Mouse (Mus musculus) embryo, embryonic 11 days (tissue): ENCODE results near the gene Mex3b.

Experiments
- DNase-seq: peaks from one replicate; pipeline ENCODE4 v3.0.0-alpha.2; 2015

Gene Mex3b

GRCm38 (mm10) chr7:82868309-82869230 lies 1.4 kb downstream of the Mex3b start:
- DNase-seq: peak; percentile 78

GRCm38 (mm10) chr7:82869231-82870147 lies 2.4 kb downstream of the Mex3b start:
- peak; percentile 83 for DNase-seq

GRCm38 (mm10) chr7:82870148-82870513 lies 3.0 kb downstream of the Mex3b start:
- no peak for DNase-seq

- no peak for DNase-seq
Measured at GRCm38 (mm10) chr7:82876551-82876950, 9.4 kb downstream of the Mex3b start.

GRCm38 (mm10) chr7:82880016-82880415 lies 12.9 kb downstream of the Mex3b start:
- no peak for DNase-seq

- no peak for DNase-seq
Measured at GRCm38 (mm10) chr7:82880700-82881099, 13.6 kb downstream of the Mex3b start.

- DNase-seq: no peak
Measured at GRCm38 (mm10) chr7:82890317-82890850, 23.3 kb downstream of the Mex3b start.

GRCm38 (mm10) chr7:82890875-82891515 lies 23.9 kb downstream of the Mex3b start:
- no peak for DNase-seq

GRCm38 (mm10) chr7:82894366-82894765 lies 27.2 kb downstream of the Mex3b start:
- DNase-seq: no peak

GRCm38 (mm10) chr7:82895606-82896005 lies 28.5 kb downstream of the Mex3b start:
- no peak for DNase-seq

GRCm38 (mm10) chr7:82896750-82897149 lies 29.6 kb downstream of the Mex3b start:
- no peak for DNase-seq

- no peak for DNase-seq
Measured at GRCm38 (mm10) chr7:82899459-82900297, 32.5 kb downstream of the Mex3b start.

- DNase-seq: no peak
Measured at GRCm38 (mm10) chr7:82903006-82903405, 35.9 kb downstream of the Mex3b start.

GRCm38 (mm10) chr7:82905527-82905926 lies 38.4 kb downstream of the Mex3b start:
- no peak for DNase-seq

- no peak for DNase-seq
Measured at GRCm38 (mm10) chr7:82907081-82907480, 39.9 kb downstream of the Mex3b start.

- DNase-seq: no peak
Measured at GRCm38 (mm10) chr7:82910536-82911384, 43.6 kb downstream of the Mex3b start.

- no peak for DNase-seq
Measured at GRCm38 (mm10) chr7:82911501-82911900, 44.4 kb downstream of the Mex3b start.

GRCm38 (mm10) chr7:82914297-82914696 lies 47.2 kb downstream of the Mex3b start:
- no peak for DNase-seq
